Comparison of ENCODE assay signal across 9 mouse cellular contexts in the genomic region with DNA sequence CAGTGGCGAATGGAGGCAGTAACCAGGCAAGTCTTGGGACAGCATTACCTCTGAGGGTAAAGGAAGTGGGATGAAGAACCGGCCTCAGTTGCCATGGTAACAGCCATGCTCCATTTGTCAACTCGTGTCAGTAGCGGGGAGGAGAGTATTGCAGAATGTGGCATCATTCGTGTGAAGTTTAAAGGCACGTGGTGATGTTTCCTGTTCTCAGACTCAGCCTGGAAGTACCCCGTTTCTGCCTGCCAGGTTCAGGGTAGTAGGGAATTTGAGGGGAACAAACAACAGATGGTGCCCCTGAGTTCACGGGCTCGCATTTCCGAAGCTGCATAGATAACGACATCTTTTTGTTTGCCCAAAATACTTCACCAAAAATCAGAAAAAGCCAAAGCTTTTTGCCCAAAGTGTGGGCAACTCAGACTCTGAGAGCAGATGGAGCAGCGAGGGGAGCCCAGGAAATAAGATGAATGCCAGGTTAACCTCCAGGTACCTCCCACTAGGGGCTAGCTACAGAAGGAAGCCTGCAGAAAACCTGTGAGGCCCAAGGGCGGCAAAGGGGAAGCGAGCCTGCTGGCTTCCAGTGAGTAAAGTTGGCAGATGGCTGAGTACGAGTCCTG. TPM values are rescaled to one million over a fixed set of nuclear protein-coding genes. Genes with fewer than 3 reads are reported as not detected.
A peak's percentile ranks its signal among the peaks of the same experiment; 100 is the strongest.
DNase-seq lines count a peak whose midpoint lies in the region; ATAC-seq and TF ChIP-seq lines count a peak whose summit lies in the region.
"Had no signal": no experiment of that assay in that cellular context is flagged by ENCODE, and none has a peak within 500 bp of the region (broad histone marks: within the 10 kb centered on the region; RNA-seq: fewer than 3 reads in every experiment).

No protein-coding gene starts in this region.

- ATAC-seq in midbrain, embryonic 12.5 days (ENCODE audit: low FRiP score, low read depth), result peak; percentile 78

- DNase-seq in lung, adult 18-20 months, result peak; percentile 15 to 32
- DNase-seq in lung, adult 2 months, result no peak
- DNase-seq in cerebellum, adult 9-10 months, result peak; percentile 89
- peak; percentile 33 for DNase-seq in frontal cortex, postnatal 10 days (ENCODE audit: low spot score in 2 of 2)
- peak; percentile 33 to 50 for DNase-seq in layer of hippocampus, postnatal 14 days (ENCODE audit: low spot score in 2 of 2)
- peak; percentile 78 for DNase-seq in thymus, postnatal 14 days
- DNase-seq in ovary, postnatal 36 days (ENCODE audit: low spot score), result no peak

- no peak for TF ChIP-seq CTCF in lung, adult 2 months (IDR thresholded peaks at IDR 0.05; ENCODE audit: insufficient read depth, low read length)

- H3K27ac ChIP-seq in midbrain, embryonic 12.5 days (replicated peaks), result no peak overlapping the region

- H3K9ac ChIP-seq in midbrain, embryonic 12.5 days (replicated peaks), result no peak overlapping the region; the same call in 1 of the 2 replicates

- 27% methylated on average over 15 of the region's 15 CpGs for WGBS in lung, adult 2 months
- WGBS in midbrain, embryonic 12.5 days, result 22% methylated on average over 15 of the region's 15 CpGs

- H3K4me1 ChIP-seq in lung, adult 2 months (ENCODE audit: control insufficient read depth, insufficient read depth, low read length), result peaks cover 3% of the 10 kb centered on the region; the same call in 1 of the 2 replicates
- peaks cover 26% of the 10 kb centered on the region for H3K4me1 ChIP-seq in midbrain, embryonic 12.5 days

- no peak overlapping the region for H3K4me3 ChIP-seq in lung, adult 2 months (replicated peaks; ENCODE audit: extremely low read depth, low read depth, low read length)
- H3K4me3 ChIP-seq in midbrain, embryonic 12.5 days, result no peak overlapping the region
- H3K4me3 ChIP-seq: megakaryocyte, embryonic 14.5 days had no signal

- no peak for TF ChIP-seq POLR2A in lung, adult 2 months (IDR thresholded peaks at IDR 0.05; ENCODE audit: borderline replicate concordance, extremely low read depth, low read depth, low read length)

- peaks cover 10% of the 10 kb centered on the region for H3K27me3 ChIP-seq in midbrain, embryonic 12.5 days

- no peaks in the 10 kb centered on the region for H3K9me3 ChIP-seq in midbrain, embryonic 12.5 days
- H3K9me3 ChIP-seq: megakaryocyte, embryonic 14.5 days had no signal

- H3K4me2 ChIP-seq in midbrain, embryonic 12.5 days (replicated peaks), result peak overlapping the region; percentile 27

- H3K36me3 ChIP-seq in midbrain, embryonic 12.5 days, result no peaks in the 10 kb centered on the region

RNA-seq across cellular contexts. Expression of gene Gm11077, which starts 50.3 kb away (rescaled TPM):
- not detected in 2 replicates for polyA plus RNA-seq in lung, adult 2 months (2012; rRNA removed)
- not detected for total RNA-seq in layer of hippocampus, postnatal 14 days (2021)
- polyA plus RNA-seq in midbrain, embryonic 12.5 days (2016; fragmentation: Nextera tagmentation; extraction: Ambion mirVana), result not detected in 2 replicates

RNA-seq across cellular contexts. Expression of gene Aebp2, which starts 56.3 kb away (rescaled TPM):
- polyA plus RNA-seq in lung, adult 2 months (2012; rRNA removed), result 30.3 and 31.7 TPM in 2 replicates
- total RNA-seq in layer of hippocampus, postnatal 14 days (2021), result 10 to 100 TPM; 50.6 to 51.5 TPM
- 24.8 and 27.1 TPM in 2 replicates for polyA plus RNA-seq in midbrain, embryonic 12.5 days (2016; fragmentation: Nextera tagmentation; extraction: Ambion mirVana)

Comparison
In these comparisons a context has a peak if more than half of its experiments do, and no peak if none do; other contexts are left out.
1. DNase-seq: peak in lung, adult 18-20 months (2 of 2), cerebellum, adult 9-10 months (single experiment), frontal cortex, postnatal 10 days (2 of 2), layer of hippocampus, postnatal 14 days (2 of 2) and thymus, postnatal 14 days (single experiment); none in lung, adult 2 months (single experiment) and ovary, postnatal 36 days (single experiment).